Mouse (Mus musculus) activated CD4-positive, CD25-positive, alpha-beta regulatory T cell, adult 9 weeks (primary cell): ENCODE measurements around the gene Olfr1351. TPM values are rescaled to one million over a fixed set of nuclear protein-coding genes. Genes with fewer than 3 reads are reported as not detected.

Source experiments
- polyA plus RNA-seq: library from polyadenylated mRNA; unstranded; fragments of 100-300 nt; shearing (Covaris generic); gene quantifications from one replicate; pipeline ENCODE4 v1.2.1, GENCODE M21; 2017

Olfr1351 gene
- not detected for polyA plus RNA-seq

GRCm38 (mm10) chr10:79012172-79012571 is at the start of gene Olfr1351:
Olfr1351 (plus strand) TSS chr10:79012472.

GRCm38 (mm10) chr10:78963009-78963408 is 49.3 kb upstream of the Olfr1351 start, which contains the start of gene Olfr1353:
Olfr1353 (plus strand) TSS chr10:78963309.

GRCm38 (mm10) chr10:78980750-78981149 is 31.5 kb upstream of the Olfr1351 start, which contains the start of gene Olfr1352:
Olfr1352 (plus strand) TSS chr10:78981050.

GRCm38 (mm10) chr10:79028441-79028840 is 16.2 kb downstream of the Olfr1351 start, which contains the start of gene Olfr57:
Olfr57 (plus strand) TSS chr10:79028741.

Other genes with a start within 250 kb of the Olfr1351 start
- gene Slc1a6, start 232.0 kb upstream of the Olfr1351 start, polyA plus RNA-seq = not detected
- not detected for gene Olfr1356, start 160.3 kb upstream of the Olfr1351 start, polyA plus RNA-seq
- not detected for gene Olfr1355, start 136.9 kb upstream of the Olfr1351 start, polyA plus RNA-seq
- gene Olfr1354, start 99.3 kb upstream of the Olfr1351 start, polyA plus RNA-seq = not detected
- gene Olfr8, start 61.8 kb upstream of the Olfr1351 start, polyA plus RNA-seq = not detected
- not detected for gene Olfr1353, start 49.2 kb upstream of the Olfr1351 start, polyA plus RNA-seq
- not detected for gene Olfr1352, start 31.4 kb upstream of the Olfr1351 start, polyA plus RNA-seq
- not detected for gene Olfr57, start 16.3 kb downstream of the Olfr1351 start, polyA plus RNA-seq
- gene 2610008E11Rik, start 85.1 kb downstream of the Olfr1351 start, polyA plus RNA-seq = 33.9 TPM
- not detected for gene Vmn2r80, start 136.3 kb downstream of the Olfr1351 start, polyA plus RNA-seq
- not detected for gene Vmn2r81, start 235.2 kb downstream of the Olfr1351 start, polyA plus RNA-seq